Mouse (Mus musculus) heart, embryonic 11.5 days (tissue): ENCODE measurements around the gene Apbb1. TPM values are rescaled to one million over a fixed set of nuclear protein-coding genes. Genes with fewer than 3 reads are reported as not detected.

ENCODE experiments used
- ATAC-seq: fragments of 200-750 bp; cut with Nextera tagmentation; replicated peaks from 2 replicates; pipeline ENCODE4 v1.8.0; 2017; ENCODE audit warnings: moderate library complexity; ENCODE audit not compliant: insufficient number of reproducible peaks, low FRiP score, low TSS enrichment
- H3K27ac ChIP-seq: fragments of 300-500 bp; sonication (generic); 2 replicates; pipeline ENCODE4 v1.5.1; 2014; ENCODE audit warnings: mild to moderate bottlenecking, low read depth, low read length
- H3K27me3 ChIP-seq: fragments of 300-500 bp; sonication (generic); 2 replicates; pipeline ENCODE4 v1.6.1; 2014; ENCODE audit warnings: mild to moderate bottlenecking, low read length, mixed read lengths; ENCODE audit not compliant: control insufficient read depth, insufficient read depth
- H3K36me3 ChIP-seq: fragments of 300-500 bp; sonication (generic); 2 replicates; pipeline ENCODE4 v1.6.1; 2014; ENCODE audit warnings: mild to moderate bottlenecking, low read length, moderate library complexity, mixed read lengths; ENCODE audit not compliant: control insufficient read depth, insufficient read depth
- H3K4me1 ChIP-seq: fragments of 300-500 bp; sonication (generic); 2 replicates; pipeline ENCODE4 v1.6.1; 2014; ENCODE audit warnings: low read length; ENCODE audit not compliant: control insufficient read depth, insufficient read depth
- H3K4me2 ChIP-seq: fragments of 300-500 bp; sonication (generic); 2 replicates; pipeline ENCODE4 v1.6.1; 2014; ENCODE audit warnings: mild to moderate bottlenecking, moderate library complexity
- H3K4me3 ChIP-seq: fragments of 300-500 bp; sonication (generic); 2 replicates; pipeline ENCODE4 v1.5.1; 2014; ENCODE audit warnings: low read depth, low read length
- H3K9ac ChIP-seq: fragments of 300-500 bp; sonication (generic); 2 replicates; pipeline ENCODE4 v1.6.1; 2014; ENCODE audit warnings: mild to moderate bottlenecking, low read depth, low read length, moderate library complexity
- H3K9me3 ChIP-seq: fragments of 300-500 bp; sonication (generic); replicated peaks from 2 replicates; pipeline ENCODE4 v1.6.1; 2016; ENCODE audit warnings: low read length; ENCODE audit not compliant: control insufficient read depth
- WGBS: fragments of 180-500 bp; shearing (Covaris S2); extraction: QIAGEN DNeasy Blood & Tissue Kit; methylation state at CpG from one replicate; pipeline ENCODE4 v1.1.7; 2014; ENCODE audit not compliant: insufficient replicate concordance; 5-methylcytosine and 5-hydroxymethylcytosine counted together
- polyA plus RNA-seq: library from polyadenylated mRNA; unstranded; fragments of >200 nt; fragmentation: Nextera tagmentation; extraction: Ambion mirVana; gene quantifications from 2 replicates; pipeline ENCODE4 v1.2.1, GENCODE M21; 2014

The Apbb1 gene
- polyA plus RNA-seq, 1 experiment from 2014 or later = 43.5 TPM

- no peak for ATAC-seq
- no peaks in the 10 kb centered on the region for H3K9me3 ChIP-seq
- H3K4me2 ChIP-seq = no peak overlapping the region
- H3K4me1 ChIP-seq = 0 out of 2 replicates have a peak, but pooled peaks cover 4% of the 10 kb centered on the region
- H3K27ac ChIP-seq = no peak overlapping the region
- no peaks in the 10 kb centered on the region for H3K27me3 ChIP-seq
- no peak overlapping the region for H3K4me3 ChIP-seq
- peaks cover 48% of the 10 kb centered on the region for H3K36me3 ChIP-seq
- WGBS = 36% methylated on average over 1 of the region's 1 CpGs
- H3K9ac ChIP-seq = no peak overlapping the region
Observed at GRCm38 (mm10) chr7:105615720-105616119, 34.3 kb upstream of the Apbb1 start.

GRCm38 (mm10) chr7:105614400-105614799 lies 32.9 kb upstream of the Apbb1 start:
- no peaks in the 10 kb centered on the region for H3K9me3 ChIP-seq
- peaks cover 55% of the 10 kb centered on the region for H3K36me3 ChIP-seq
- no peak overlapping the region for H3K4me3 ChIP-seq
- 0 out of 2 replicates have a peak, but pooled peaks cover 4% of the 10 kb centered on the region for H3K4me1 ChIP-seq
- no peak overlapping the region for H3K27ac ChIP-seq
- H3K9ac ChIP-seq = no peak overlapping the region
- no peak for ATAC-seq
- no peaks in the 10 kb centered on the region for H3K27me3 ChIP-seq
- 88% methylated on average over 1 of the region's 1 CpGs for WGBS
- H3K4me2 ChIP-seq = no peak overlapping the region

- Histone ChIP-seq H3K4me1 (no peaks in the 10 kb centered on the region), H3K9me3 (no peaks in the 10 kb centered on the region), H3K27ac (no peak overlapping the region), H3K4me2 (no peak overlapping the region), H3K27me3 (no peaks in the 10 kb centered on the region), H3K4me3 (no peak overlapping the region), H3K9ac (no peak overlapping the region), H3K36me3 (peaks cover 35% of the 10 kb centered on the region)
- ATAC-seq = no peak
- 85% methylated on average over 1 of the region's 1 CpGs for WGBS
Observed at GRCm38 (mm10) chr7:105611767-105612166, 30.3 kb upstream of the Apbb1 start.

GRCm38 (mm10) chr7:105608467-105608866 lies 27.0 kb upstream of the Apbb1 start:
- no peak for ATAC-seq
- H3K4me2 ChIP-seq = no peak overlapping the region
- no peaks in the 10 kb centered on the region for H3K4me1 ChIP-seq
- no peaks in the 10 kb centered on the region for H3K9me3 ChIP-seq
- peaks cover 27% of the 10 kb centered on the region for H3K36me3 ChIP-seq
- no peak overlapping the region for H3K4me3 ChIP-seq
- H3K27ac ChIP-seq = no peak overlapping the region
- WGBS = 77% methylated on average over 3 of the region's 3 CpGs
- no peak overlapping the region for H3K9ac ChIP-seq
- H3K27me3 ChIP-seq = no peaks in the 10 kb centered on the region

GRCm38 (mm10) chr7:105602860-105603623 lies 21.6 kb upstream of the Apbb1 start:
- no peak overlapping the region for H3K4me2 ChIP-seq
- H3K4me1 ChIP-seq = no peaks in the 10 kb centered on the region
- 38% methylated on average over 9 of the region's 9 CpGs for WGBS
- peak; percentile 52; the same call in 1 of the 2 replicates for ATAC-seq
- no peak overlapping the region for H3K9ac ChIP-seq
- H3K9me3 ChIP-seq = no peaks in the 10 kb centered on the region
- no peak overlapping the region for H3K27ac ChIP-seq
- no peaks in the 10 kb centered on the region for H3K36me3 ChIP-seq
- H3K4me3 ChIP-seq = no peak overlapping the region
- H3K27me3 ChIP-seq = no peaks in the 10 kb centered on the region

DNA sequence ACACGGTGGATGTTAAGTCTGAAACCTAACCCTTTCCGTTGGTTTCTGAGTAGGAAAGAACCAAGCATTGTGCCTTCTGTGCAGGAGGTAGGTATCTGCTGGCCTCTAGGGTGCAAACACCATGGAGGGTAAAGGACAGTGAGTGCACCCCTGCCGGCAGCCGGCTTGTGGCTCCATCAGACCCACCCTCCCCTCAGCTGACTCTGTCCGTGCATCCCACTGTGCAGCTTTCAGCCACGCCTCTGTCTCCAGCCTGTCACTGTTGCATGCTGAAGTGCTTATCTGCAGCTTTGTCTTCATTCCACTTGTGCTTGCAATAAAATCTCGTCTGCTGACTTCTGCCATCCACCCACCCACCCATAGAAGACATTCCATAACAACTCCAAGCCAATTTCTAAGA lies 8.6 kb upstream of the Apbb1 start:
- no peak for ATAC-seq
- no peak overlapping the region for H3K27ac ChIP-seq
- H3K36me3 ChIP-seq = no peaks in the 10 kb centered on the region
- no peak overlapping the region for H3K4me3 ChIP-seq
- H3K4me2 ChIP-seq = no peak overlapping the region
- 20% methylated on average over 7 of the region's 7 CpGs for WGBS
- no peaks in the 10 kb centered on the region for H3K4me1 ChIP-seq
- H3K9me3 ChIP-seq = no peaks in the 10 kb centered on the region
- H3K9ac ChIP-seq = no peak overlapping the region
- no peaks in the 10 kb centered on the region for H3K27me3 ChIP-seq

GRCm38 (mm10) chr7:105588325-105588912 lies 7.0 kb upstream of the Apbb1 start:
- Histone ChIP-seq H3K9me3 (no peaks in the 10 kb centered on the region), H3K4me2 (no peak overlapping the region), H3K4me3 (no peak overlapping the region), H3K9ac (no peak overlapping the region), H3K4me1 (no peaks in the 10 kb centered on the region), H3K27me3 (no peaks in the 10 kb centered on the region), H3K27ac (no peak overlapping the region), H3K36me3 (no peaks in the 10 kb centered on the region)
- no peak for ATAC-seq
- WGBS = 61% methylated on average over 9 of the region's 9 CpGs

DNA sequence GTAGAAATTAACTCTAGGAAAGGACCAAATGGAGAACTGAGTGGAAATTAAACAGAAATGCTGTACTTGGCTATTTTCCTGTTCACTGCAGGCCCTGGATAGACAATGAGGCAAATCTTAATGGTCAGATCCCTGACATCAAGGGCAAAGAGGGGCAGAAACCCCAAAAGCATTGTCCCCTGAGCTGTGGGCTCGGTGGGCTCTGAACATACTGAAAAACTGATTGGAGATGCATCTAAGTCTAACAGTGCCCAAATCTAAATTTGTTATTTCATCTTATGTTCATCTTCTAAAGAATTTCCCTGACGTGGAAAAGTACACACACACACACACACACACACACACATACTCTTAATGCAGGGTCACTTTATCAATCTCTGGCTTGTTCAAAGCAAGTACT lies 506 bp upstream of the Apbb1 start:
- no peaks in the 10 kb centered on the region; the same call in 1 of the 2 replicates for H3K4me1 ChIP-seq
- no peak overlapping the region for H3K27ac ChIP-seq
- 80% methylated on average over 2 of the region's 2 CpGs for WGBS
- ATAC-seq = no peak
- H3K27me3 ChIP-seq = no peaks in the 10 kb centered on the region
- peak overlapping the region; percentile 76 for H3K4me2 ChIP-seq
- no peaks in the 10 kb centered on the region for H3K36me3 ChIP-seq
- H3K4me3 ChIP-seq = peak overlapping the region; percentile 60
- H3K9ac ChIP-seq = no peak overlapping the region
- H3K9me3 ChIP-seq = no peaks in the 10 kb centered on the region
